Mouse (Mus musculus) lung, adult 2 months (tissue): ENCODE measurements at regions not wholly inside any gene's neighbourhood (a gene's known extent, or its start where the extent isn't known, plus 50 kb on each side); places are given as distances from the start of the nearest gene placed in this dataset.

Experiments
- CTCF ChIP-seq: fragments of 200-500 bp; IDR thresholded peaks from 2 replicates; pipeline ENCODE4 v1.5.1; 2011; ENCODE audit warnings: mild to moderate bottlenecking, low read length, control low read depth; ENCODE audit not compliant: insufficient read depth
- POLR2A ChIP-seq: fragments of 200-500 bp; IDR thresholded peaks from 2 replicates; pipeline ENCODE4 v1.6.1; 2011; ENCODE audit warnings: low read depth, mild to moderate bottlenecking, control low read depth, low read length, borderline replicate concordance; ENCODE audit errors: extremely low read depth

DNA sequence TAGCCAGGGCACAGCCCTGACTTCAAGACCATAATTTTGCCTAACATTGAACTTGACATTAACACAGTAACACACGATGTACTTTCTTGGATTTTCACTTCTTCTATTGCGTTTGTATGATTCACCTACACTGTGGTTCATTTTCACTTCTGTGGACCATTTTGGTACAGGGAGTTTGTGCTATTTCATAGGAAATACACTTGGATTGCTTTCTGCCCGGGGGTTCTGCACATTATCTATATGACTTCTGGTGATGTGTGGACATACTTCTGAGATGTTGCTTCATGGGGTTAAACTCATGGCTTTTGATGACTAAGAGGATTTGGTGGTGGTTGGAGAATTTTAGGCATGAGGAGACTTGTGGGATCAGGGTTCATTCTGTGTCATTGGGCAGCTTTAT lies 640.4 kb upstream of the Gm19410 start:
- TF ChIP-seq POLR2A: no peak
- TF ChIP-seq CTCF: no peak
